Mouse (Mus musculus) brain, embryonic 14.5 days (tissue): ENCODE data around the gene Fdx1l. TPM values are rescaled to one million over a fixed set of nuclear protein-coding genes. Genes with fewer than 3 reads are reported as not detected.

ENCODE experiments used
- DNase-seq: peaks from one replicate; pipeline ENCODE4 v3.0.0-alpha.2; 2011; ENCODE audit warnings: low read depth
- CTCF ChIP-seq: fragments of 200-500 bp; IDR thresholded peaks from 2 replicates; pipeline ENCODE4 v1.5.1; 2012; ENCODE audit warnings: inconsistent platforms, mild to moderate bottlenecking, moderate library complexity, borderline replicate concordance; ENCODE audit not compliant: insufficient read depth, insufficient read length; ENCODE audit errors: extremely low read depth
- POLR2A ChIP-seq: fragments of 200-500 bp; IDR thresholded peaks from 2 replicates; pipeline ENCODE4 v1.6.1; 2012; ENCODE audit warnings: mild to moderate bottlenecking, inconsistent platforms, borderline replicate concordance; ENCODE audit not compliant: poor library complexity, insufficient read depth, insufficient read length, severe bottlenecking; ENCODE audit errors: extremely low read depth
- polyA plus RNA-seq: library from polyadenylated mRNA; depleted of rRNA; stranded (reverse); fragments of >200 nt; gene quantifications from 2 replicates; pipeline ENCODE4 v1.2.3, GENCODE M21; 2012; rRNA removed

Gene Fdx1l
- polyA plus RNA-seq = 68.4 and 86.0 TPM in 2 replicates

GRCm38 (mm10) chr9:21073044-21073840 is at the start of gene Fdx1l, which contains the start of gene Gm49373:
Gene Fdx1l (minus strand): TSS chr9:21073614.
Gene Gm49373 (minus strand): TSS chr9:21073096.
- peak; percentile 51; the same call in 1 of the 2 replicates for TF ChIP-seq POLR2A
- TF ChIP-seq CTCF = no peak
- peak; percentile 95 for DNase-seq

- no peak for DNase-seq
- TF ChIP-seq POLR2A (no peak), CTCF (no peak)
Measured at GRCm38 (mm10) chr9:21121483-21121882, 48.1 kb upstream of the Fdx1l start.

- DNase-seq = no peak
- TF ChIP-seq POLR2A (no peak), CTCF (no peak)
Measured at GRCm38 (mm10) chr9:21117073-21117472, 43.7 kb upstream of the Fdx1l start.

- TF ChIP-seq POLR2A (no peak), CTCF (no peak)
- DNase-seq = no peak
Measured at GRCm38 (mm10) chr9:21115105-21115504, 41.7 kb upstream of the Fdx1l start.

GRCm38 (mm10) chr9:21114190-21114589 is 40.8 kb upstream of the Fdx1l start:
- no peak for DNase-seq
- no peak for TF ChIP-seq CTCF
- TF ChIP-seq POLR2A = no peak

- TF ChIP-seq POLR2A (no peak), CTCF (no peak)
- DNase-seq = no peak
Measured at GRCm38 (mm10) chr9:21113751-21114150, 40.3 kb upstream of the Fdx1l start.

- TF ChIP-seq CTCF (no peak), POLR2A (no peak)
- DNase-seq = no peak
Measured at GRCm38 (mm10) chr9:21107607-21108237, 34.3 kb upstream of the Fdx1l start.

GRCm38 (mm10) chr9:21105760-21106564 is 32.5 kb upstream of the Fdx1l start:
- DNase-seq = no peak
- no peak for TF ChIP-seq CTCF
- no peak for TF ChIP-seq POLR2A

GRCm38 (mm10) chr9:21104814-21105213 is 31.4 kb upstream of the Fdx1l start:
- TF ChIP-seq POLR2A (no peak), CTCF (no peak)
- DNase-seq = no peak

GRCm38 (mm10) chr9:21102076-21102475 is 28.7 kb upstream of the Fdx1l start:
- no peak for TF ChIP-seq POLR2A
- no peak for TF ChIP-seq CTCF
- no peak for DNase-seq
